Mouse (Mus musculus) left cerebral cortex, postnatal 4 days (tissue): ENCODE measurements around the gene Rack1. TPM values are rescaled to one million over a fixed set of nuclear protein-coding genes. Genes with fewer than 3 reads are reported as not detected.
"Not testable (repeated sequence)": the region's sequence is repeated elsewhere in the genome, so short reads cannot be mapped to it uniquely, and the experiment has no call there.

Source experiments
- DNase-seq: peaks from one replicate; pipeline ENCODE4 v3.0.0-alpha.2; 2022
- intact Hi-C: fragments of 180-260 bp; cut with DNase I; formaldehyde crosslinking; loops from one replicate; pipeline ENCODE4 v1.15.1; 2025
- total RNA-seq, 2 experiments: library from RNA; stranded (reverse); gene quantifications; 2 replicates each; pipeline ENCODE4 v1.2.3; 2021

Rack1 gene
- 100 to 1,000 TPM; 486 to 572 TPM for total RNA-seq

- intact Hi-C loops = no loop called here
Measured at GRCm38 (mm10) chr11:48799921-48800701, at the start of gene Rack1. TSS of gene Rack1 (plus strand) at chr11:48800332.

GRCm38 (mm10) chr11:48750428-48750827 lies 49.7 kb upstream of the Rack1 start:
- intact Hi-C loops = no loop called here
- DNase-seq = no peak

More at GRCm38 (mm10) chr11:48799921-48800701, at the start of gene Rack1:
- peak; percentile 86 for DNase-seq

GRCm38 (mm10) chr11:48753534-48753933 lies 46.6 kb upstream of the Rack1 start:
- intact Hi-C loops, DNase-seq: not testable (repeated sequence)

DNA sequence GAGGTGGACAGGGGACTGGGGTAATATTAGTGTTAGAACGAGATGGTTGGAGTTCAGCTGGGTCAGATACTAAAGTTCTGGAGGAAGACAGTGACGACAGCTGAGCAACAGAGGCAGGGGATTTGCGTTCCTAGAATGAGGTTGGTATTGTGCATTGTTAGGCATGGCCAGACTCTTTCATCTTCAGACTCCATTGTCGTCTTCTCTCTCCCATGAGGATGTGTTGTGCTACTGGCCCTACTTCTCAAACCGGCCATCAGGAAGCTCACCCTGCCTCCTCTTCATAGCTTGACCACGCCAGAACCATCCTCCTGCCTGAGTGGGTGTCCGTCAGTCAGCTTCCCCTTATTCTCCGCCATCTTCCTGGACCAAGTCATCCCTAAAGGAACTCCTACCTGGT lies 41.1 kb upstream of the Rack1 start:
- intact Hi-C loops = no loop called here
- no peak for DNase-seq

GRCm38 (mm10) chr11:48764119-48764518 lies 36.0 kb upstream of the Rack1 start:
- intact Hi-C loops = no loop called here
- DNase-seq = no peak

- DNase-seq = no peak
- intact Hi-C loops = no loop called here
Measured at GRCm38 (mm10) chr11:48767195-48767876, 32.8 kb upstream of the Rack1 start.

GRCm38 (mm10) chr11:48771691-48772090 lies 28.4 kb upstream of the Rack1 start:
- DNase-seq = no peak
- intact Hi-C loops = loop anchor here (5.0 to 10.0 kb wide), 3 partner anchors 594 to 1927 kb away; no protein-coding TSS in a partner anchor

DNA sequence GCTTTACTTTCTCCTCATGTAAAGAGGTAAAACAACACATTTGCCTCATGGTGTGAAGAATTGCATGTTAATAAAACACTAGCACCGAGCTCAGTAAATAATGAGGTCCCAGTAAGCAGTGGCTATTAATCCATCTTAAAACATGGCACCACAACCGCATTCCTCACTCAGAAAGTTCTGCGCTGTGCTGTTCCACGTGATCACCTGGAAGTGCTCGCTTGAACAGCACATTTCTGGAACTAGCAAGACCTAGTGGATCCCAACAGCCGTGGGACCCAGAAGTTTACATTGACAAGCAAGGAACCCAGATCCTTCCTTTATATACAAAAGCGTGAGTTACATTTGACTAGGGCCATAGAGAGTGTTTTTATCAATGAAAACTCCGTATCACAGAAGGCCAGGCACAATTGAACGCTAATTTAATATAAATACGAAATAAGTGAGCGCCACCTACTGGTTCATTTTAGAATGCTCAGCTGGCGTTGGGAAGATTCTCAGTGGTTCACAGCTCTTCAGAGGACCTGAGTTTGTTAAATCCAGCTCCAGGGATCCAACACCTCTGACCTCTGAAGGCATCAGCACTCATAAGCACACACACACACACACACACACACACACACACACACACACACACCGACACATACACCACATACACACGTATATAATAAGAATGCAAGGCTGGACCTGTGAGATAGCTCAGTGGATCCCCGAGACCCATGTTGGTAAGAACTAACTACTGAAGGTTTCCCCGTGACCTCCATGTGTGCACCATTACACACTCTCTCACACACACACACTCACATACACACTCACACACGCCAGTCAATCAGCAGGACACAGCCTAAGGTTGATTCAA lies 25.5 kb upstream of the Rack1 start:
- intact Hi-C loops = loop anchor here (5.0 to 10.0 kb wide), 3 partner anchors 597 to 1930 kb away; no protein-coding TSS in a partner anchor
- DNase-seq = peak; percentile 43

GRCm38 (mm10) chr11:48775483-48775882 lies 24.6 kb upstream of the Rack1 start:
- peak; percentile 63 for DNase-seq
- intact Hi-C loops = loop anchor here (10.0 kb wide), 2 partner anchors 1851 to 1931 kb away; no protein-coding TSS in a partner anchor

- intact Hi-C loops = loop anchor here (10.0 kb wide), 2 partner anchors 1852 to 1932 kb away; no protein-coding TSS in a partner anchor
- DNase-seq = no peak
Measured at GRCm38 (mm10) chr11:48776664-48777063, 23.5 kb upstream of the Rack1 start.

- intact Hi-C loops = loop anchor here (10.0 kb wide), 2 partner anchors 1853 to 1933 kb away; no protein-coding TSS in a partner anchor
Measured at GRCm38 (mm10) chr11:48777303-48777702, 22.8 kb upstream of the Rack1 start.

GRCm38 (mm10) chr11:48779450-48779849 lies 20.7 kb upstream of the Rack1 start:
- intact Hi-C loops = loop anchor here (10.0 kb wide), 2 partner anchors 1855 to 1935 kb away; no protein-coding TSS in a partner anchor
- DNase-seq = peak; percentile 19

More at GRCm38 (mm10) chr11:48777303-48777702, 22.8 kb upstream of the Rack1 start:
- no peak for DNase-seq

GRCm38 (mm10) chr11:48782243-48782642 lies 17.9 kb upstream of the Rack1 start:
- intact Hi-C loops = no loop called here

DNA sequence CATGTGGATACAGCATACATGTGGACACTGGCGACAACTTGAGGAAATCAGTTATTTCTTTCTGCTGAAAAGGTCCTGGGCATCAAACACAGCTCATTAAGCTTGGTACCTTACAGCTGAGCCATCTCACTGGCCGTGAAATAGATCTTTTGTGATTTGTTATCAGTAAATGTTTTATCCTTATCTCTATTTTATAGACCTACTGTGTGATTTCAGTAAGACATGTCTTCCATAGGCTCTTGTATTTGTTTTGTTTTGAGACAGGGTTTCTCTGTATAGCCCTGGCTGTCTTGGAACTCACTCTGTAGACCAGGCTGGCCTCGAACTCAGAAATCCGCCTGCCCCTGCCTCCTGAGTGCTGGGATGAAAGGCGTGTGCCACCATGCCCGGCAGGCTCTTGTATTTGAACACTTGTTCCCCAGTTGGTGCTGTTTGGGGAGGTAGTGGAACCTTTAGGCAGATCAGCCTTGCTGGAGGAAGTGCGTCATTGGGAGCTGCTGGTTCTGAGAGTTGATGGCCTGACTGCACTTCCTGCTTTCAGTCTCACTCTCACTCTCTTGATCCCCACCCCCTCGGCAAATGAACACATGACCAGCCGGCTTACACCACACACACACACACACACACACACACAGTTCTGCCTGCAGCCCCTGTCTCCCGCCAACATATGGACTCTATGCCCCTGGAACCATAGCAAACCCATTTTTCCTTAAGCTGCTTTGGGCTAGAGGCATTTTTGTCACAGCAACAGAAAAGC lies 12.5 kb upstream of the Rack1 start:
- DNase-seq = peak; percentile 31
- intact Hi-C loops = no loop called here

More at GRCm38 (mm10) chr11:48782243-48782642, 17.9 kb upstream of the Rack1 start:
- no peak for DNase-seq

DNA sequence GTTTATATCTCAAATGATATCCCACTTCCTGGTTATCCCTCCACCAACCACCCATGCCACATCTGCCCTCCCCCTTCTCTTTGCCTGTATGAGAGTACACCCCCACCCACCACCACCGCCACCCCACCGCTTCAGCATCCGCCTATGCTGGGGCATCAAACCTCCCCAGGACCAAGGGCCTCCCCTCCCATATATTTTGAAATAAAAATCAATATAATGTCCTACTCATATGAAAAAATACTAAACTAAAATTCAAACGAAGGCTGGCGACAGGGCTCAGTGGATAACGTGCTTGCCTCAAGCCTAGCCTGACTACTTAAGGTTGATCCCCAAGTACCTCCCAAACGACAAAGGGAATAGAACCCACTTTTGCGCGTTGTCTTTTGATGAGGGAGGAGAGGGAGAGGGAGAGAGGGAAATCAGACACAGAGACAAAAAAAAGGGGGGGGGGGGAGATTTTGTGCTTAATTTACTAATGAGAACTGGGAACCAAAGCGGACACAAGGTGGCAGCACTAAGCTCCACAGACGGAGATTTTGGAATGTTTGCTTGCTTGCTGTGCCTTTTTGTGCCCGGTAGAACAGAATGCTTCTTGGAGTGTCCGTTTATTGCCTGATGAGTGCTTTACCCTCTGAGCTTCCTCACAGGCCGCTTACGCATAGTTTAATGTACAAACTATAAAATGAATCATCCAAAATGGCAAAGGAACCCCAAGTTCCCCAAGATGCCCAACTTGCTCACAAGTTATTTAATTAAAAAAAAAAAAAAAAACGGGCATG lies 11.6 kb upstream of the Rack1 start:
- peak; percentile 82 for DNase-seq
- intact Hi-C loops = no loop called here

DNA sequence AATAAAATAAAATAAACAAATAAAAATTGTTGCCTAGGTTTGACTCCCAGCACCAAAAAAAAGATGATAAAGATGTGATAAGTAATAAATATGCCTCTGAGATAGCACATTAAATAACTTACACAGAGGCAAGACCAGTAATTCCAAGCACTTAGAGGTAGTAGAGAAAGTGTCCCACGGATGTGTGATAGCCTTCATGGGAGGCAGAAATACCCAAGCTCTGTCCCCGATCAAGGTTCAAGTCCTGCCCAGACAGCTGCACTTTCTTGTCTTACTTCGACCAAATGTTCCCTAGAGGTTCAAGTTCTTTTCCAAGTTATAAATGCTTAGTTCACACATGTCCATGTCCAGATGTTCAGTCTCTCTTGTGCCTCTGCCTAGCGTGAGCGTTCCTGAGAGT lies 10.9 kb upstream of the Rack1 start:
- intact Hi-C loops = no loop called here

GRCm38 (mm10) chr11:48789973-48790823 lies 9.9 kb upstream of the Rack1 start:
- peak; percentile 86 for DNase-seq
- intact Hi-C loops = loop anchor here (2.0 to 5.0 kb wide), 2 partner anchors 69 to 317 kb away; no protein-coding TSS in a partner anchor

More for the DNA sequence above, 10.9 kb upstream of the Rack1 start:
- DNase-seq = no peak

DNA sequence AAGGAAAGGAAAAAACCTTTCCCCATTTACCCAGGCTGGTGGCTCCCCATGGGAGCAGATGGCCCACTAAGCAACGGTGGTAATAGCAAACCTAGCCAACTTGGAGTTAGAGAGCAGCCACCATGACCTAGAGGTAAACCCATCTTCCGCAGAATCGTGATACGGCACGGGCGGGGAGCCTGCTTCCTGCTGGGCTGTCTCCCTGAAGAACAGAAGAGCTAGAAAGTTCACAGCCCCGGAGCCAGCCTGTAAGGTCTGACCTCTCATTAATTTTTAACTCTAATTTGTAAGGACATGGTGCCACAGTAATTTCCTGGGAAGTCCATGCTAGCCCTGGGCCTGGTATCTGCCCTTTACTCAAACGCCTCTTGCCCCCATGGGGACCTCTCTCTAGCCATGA lies 9.2 kb upstream of the Rack1 start:
- intact Hi-C loops = loop anchor here (2.0 to 5.0 kb wide), 2 partner anchors 68 to 316 kb away; no protein-coding TSS in a partner anchor
- no peak for DNase-seq
